Mouse (Mus musculus) thymus, adult 2 months (tissue): ENCODE results near the gene Poc5. TPM values are rescaled to one million over a fixed set of nuclear protein-coding genes. Genes with fewer than 3 reads are reported as not detected.

Experiments used
- DNase-seq: peaks from one replicate; pipeline ENCODE4 v3.0.0; 2021
- H3K27ac ChIP-seq: fragments of 200-500 bp; 2 replicates; pipeline ENCODE4 v1.5.1; 2012; ENCODE audit warnings: low read length, control low read depth; ENCODE audit not compliant: control insufficient read depth, insufficient read depth
- H3K27me3 ChIP-seq: fragments of 200-500 bp; 2 replicates; pipeline ENCODE4 v1.6.1; 2012; ENCODE audit warnings: mild to moderate bottlenecking, low read length, moderate library complexity, mixed read lengths; ENCODE audit not compliant: control insufficient read depth, insufficient read depth
- H3K36me3 ChIP-seq: fragments of 200-500 bp; 2 replicates; pipeline ENCODE4 v1.6.1; 2012; ENCODE audit warnings: mild to moderate bottlenecking, low read length, moderate library complexity; ENCODE audit not compliant: control insufficient read depth, insufficient read depth
- H3K4me1 ChIP-seq: fragments of 200-500 bp; replicated peaks from 2 replicates; pipeline ENCODE4 v1.6.1; 2012; ENCODE audit warnings: low read length; ENCODE audit not compliant: control insufficient read depth, insufficient read depth
- H3K4me3 ChIP-seq: fragments of 200-500 bp; 2 replicates; pipeline ENCODE4 v1.5.1; 2012; ENCODE audit warnings: mild to moderate bottlenecking, low read length, control low read depth, moderate library complexity; ENCODE audit not compliant: control insufficient read depth, insufficient read depth
- CTCF ChIP-seq: fragments of 200-500 bp; IDR thresholded peaks from 2 replicates; pipeline ENCODE4 v1.5.1; 2012; ENCODE audit warnings: mild to moderate bottlenecking, control low read depth, low read length, moderate library complexity, borderline replicate concordance; ENCODE audit not compliant: control insufficient read depth, poor library complexity, insufficient read depth; ENCODE audit errors: extremely low read depth
- POLR2A ChIP-seq: fragments of 200-500 bp; IDR thresholded peaks from 2 replicates; pipeline ENCODE4 v1.6.1; 2012; ENCODE audit warnings: mild to moderate bottlenecking, low read length, control low read depth, moderate library complexity; ENCODE audit not compliant: control insufficient read depth, poor library complexity, insufficient read depth; ENCODE audit errors: extremely low read depth
- WGBS: fragments of 180-500 bp; shearing (Covaris S2); methylation state at CpG from one replicate; pipeline ENCODE4 v1.1.7; 2018; 5-methylcytosine and 5-hydroxymethylcytosine counted together
- polyA plus RNA-seq: library from polyadenylated mRNA; depleted of rRNA; stranded (reverse); fragments of >200 nt; gene quantifications from 2 replicates; pipeline ENCODE4 v1.2.3, GENCODE M21; 2012

The Poc5 gene
- polyA plus RNA-seq, 1 experiment: 11.2 TPM

- Histone ChIP-seq H3K4me1 (peaks cover 4% of the 10 kb centered on the region; the same call in 1 of the 2 replicates), H3K4me3 (no peak overlapping the region), H3K27me3 (no peaks in the 10 kb centered on the region), H3K27ac (no peak overlapping the region), H3K36me3 (no peaks in the 10 kb centered on the region)
- no peak for DNase-seq
- TF ChIP-seq POLR2A: no peak
- WGBS: 93% methylated on average over 5 of the region's 5 CpGs
Observed at GRCm38 (mm10) chr13:96428531-96428930, 40.4 kb downstream of the Poc5 start.

- H3K36me3 ChIP-seq: no peaks in the 10 kb centered on the region
- peaks cover 10% of the 10 kb centered on the region; the same call in 1 of the 2 replicates for H3K4me1 ChIP-seq
- DNase-seq: peak; percentile 83
- TF ChIP-seq POLR2A: no peak
- peak; percentile 91 for TF ChIP-seq CTCF
- no peaks in the 10 kb centered on the region for H3K27me3 ChIP-seq
- no peak overlapping the region for H3K4me3 ChIP-seq
- WGBS: 46% methylated on average over 12 of the region's 12 CpGs
- no peak overlapping the region for H3K27ac ChIP-seq
Observed at GRCm38 (mm10) chr13:96431595-96432156, 43.6 kb downstream of the Poc5 start.

- WGBS: 97% methylated on average over 3 of the region's 3 CpGs
- Histone ChIP-seq H3K27me3 (no peaks in the 10 kb centered on the region), H3K4me1 (peaks cover 10% of the 10 kb centered on the region; the same call in 1 of the 2 replicates), H3K27ac (no peak overlapping the region), H3K36me3 (no peaks in the 10 kb centered on the region), H3K4me3 (no peak overlapping the region)
- TF ChIP-seq CTCF (no peak), POLR2A (no peak)
- DNase-seq: no peak
Observed at GRCm38 (mm10) chr13:96432376-96432811, 44.3 kb downstream of the Poc5 start.

- DNase-seq: no peak
- WGBS: 85% methylated on average over 6 of the region's 6 CpGs
- H3K27me3 ChIP-seq: no peaks in the 10 kb centered on the region
- H3K36me3 ChIP-seq: no peaks in the 10 kb centered on the region
- TF ChIP-seq CTCF (no peak), POLR2A (no peak)
- peaks cover 10% of the 10 kb centered on the region; the same call in 1 of the 2 replicates for H3K4me1 ChIP-seq
- H3K4me3 ChIP-seq: no peak overlapping the region
- no peak overlapping the region for H3K27ac ChIP-seq
Observed at GRCm38 (mm10) chr13:96433041-96433440, 44.9 kb downstream of the Poc5 start.

- peak; percentile 12 for DNase-seq
- TF ChIP-seq POLR2A: no peak
- TF ChIP-seq CTCF: no peak
- 22% methylated on average over 11 of the region's 11 CpGs for WGBS
- H3K4me1 ChIP-seq: peaks cover 10% of the 10 kb centered on the region; the same call in 1 of the 2 replicates
- H3K36me3 ChIP-seq: no peaks in the 10 kb centered on the region
- no peaks in the 10 kb centered on the region for H3K27me3 ChIP-seq
- H3K27ac ChIP-seq: no peak overlapping the region
- no peak overlapping the region for H3K4me3 ChIP-seq
Observed at GRCm38 (mm10) chr13:96433648-96434190, 45.6 kb downstream of the Poc5 start.

GRCm38 (mm10) chr13:96434899-96435331, 46.8 kb downstream of the Poc5 start:
- no peaks in the 10 kb centered on the region for H3K27me3 ChIP-seq
- H3K4me3 ChIP-seq: no peak overlapping the region
- no peak for DNase-seq
- WGBS: 92% methylated on average over 5 of the region's 5 CpGs
- H3K27ac ChIP-seq: no peak overlapping the region
- TF ChIP-seq CTCF: no peak
- no peak for TF ChIP-seq POLR2A
- H3K36me3 ChIP-seq: no peaks in the 10 kb centered on the region
- peaks cover 10% of the 10 kb centered on the region; the same call in 1 of the 2 replicates for H3K4me1 ChIP-seq

- Histone ChIP-seq H3K4me1 (peaks cover 10% of the 10 kb centered on the region; the same call in 1 of the 2 replicates), H3K27me3 (no peaks in the 10 kb centered on the region), H3K36me3 (no peaks in the 10 kb centered on the region), H3K4me3 (no peak overlapping the region), H3K27ac (no peak overlapping the region)
- no peak for TF ChIP-seq POLR2A
- no peak for TF ChIP-seq CTCF
- WGBS: 42% methylated on average over 13 of the region's 13 CpGs
- no peak for DNase-seq
Observed at GRCm38 (mm10) chr13:96435793-96436192, 47.7 kb downstream of the Poc5 start.
